Mouse (Mus musculus): ENCODE data around the gene Ago3. TPM values are rescaled to one million over a fixed set of nuclear protein-coding genes. Genes with fewer than 3 reads are reported as not detected.

Gene Ago3
- total and polyA plus RNA-seq, 3 experiments = 7.3 to 7.9 TPM; not detected in 1

GRCm38 (mm10) chr4:126343451-126343850 lies 85.9 kb downstream of the Ago3 start:
- Histone ChIP-seq H3K27me3 (ENCODE audit: control insufficient read depth in 1 of 2, insufficient read depth in 2 of 2, low read length in 2 of 2) (no peaks in the 10 kb centered on the region), H3K36me3 (ENCODE audit: control insufficient read depth in 1 of 2, insufficient read depth in 2 of 2, low read length in 2 of 2) (peaks cover 2 to 4% of the 10 kb centered on the region in 2 experiments; a peak in 1 of 4 replicates)

GRCm38 (mm10) chr4:126339461-126339860 lies 89.9 kb downstream of the Ago3 start:
- Histone ChIP-seq H3K79me2 (ENCODE audit: control insufficient read depth, insufficient read depth, low read length, poor library complexity) (no peaks in the 10 kb centered on the region), H3K4me3 (ENCODE audit: control insufficient read depth in 1 of 2, insufficient read depth in 1 of 2, low read depth in 2 of 2, low read length in 2 of 2) (no peak overlapping the region), H3K9ac (ENCODE audit: control insufficient read depth, low read depth, low read length, poor library complexity, severe bottlenecking) (no peak overlapping the region), H3K27me3 (ENCODE audit: control insufficient read depth in 1 of 2, insufficient read depth in 2 of 2, low read length in 2 of 2) (no peaks in the 10 kb centered on the region), H3K36me3 (ENCODE audit: control insufficient read depth in 1 of 2, insufficient read depth in 2 of 2, low read length in 2 of 2) (peaks cover 0 to 4% of the 10 kb centered on the region in 2 experiments; a peak in 1 of 4 replicates), H3K27ac (ENCODE audit: control insufficient read depth, low read depth, low read length) (no peak overlapping the region), H3K4me1 (ENCODE audit: control insufficient read depth in 1 of 2, insufficient read depth in 2 of 2, low read length in 2 of 2) (no peaks in the 10 kb centered on the region), H3K9me3 (replicated peaks; ENCODE audit: insufficient read depth, low read length) (no peaks in the 10 kb centered on the region)
- DNase-seq (ENCODE audit: low read depth, low spot score) = peak; percentile 32
- TF ChIP-seq SMC3 (IDR thresholded peaks at IDR 0.05; ENCODE audit: low read depth, low read length) (no peak), HCFC1 (IDR thresholded peaks at IDR 0.05; ENCODE audit: low read depth, low read length) (no peak), ELF1 (IDR thresholded peaks at IDR 0.05; ENCODE audit: low read depth, low read length) (no peak), JUND (IDR thresholded peaks at IDR 0.05; ENCODE audit: low read depth, low read length) (no peak), MEF2A (IDR thresholded peaks at IDR 0.05; ENCODE audit: extremely low read depth, insufficient replicate concordance, low read depth, low read length, poor library complexity, severe bottlenecking) (no peak), USF2 (IDR thresholded peaks at IDR 0.05; ENCODE audit: borderline replicate concordance in 1 of 2, insufficient read depth in 1 of 2, low read depth in 1 of 2, low read length in 2 of 2) (no peak), POLR2A (IDR thresholded peaks at IDR 0.05; ENCODE audit: control insufficient read depth in 1 of 2, insufficient read depth in 1 of 2, low read depth in 1 of 2, low read length in 2 of 2, poor library complexity in 1 of 2) (no peak), TAL1 (IDR thresholded peaks at IDR 0.05; ENCODE audit: low read length) (no peak), MAFK (IDR thresholded peaks at IDR 0.05; ENCODE audit: borderline replicate concordance, low read depth, low read length) (no peak), NELFE (IDR thresholded peaks at IDR 0.05; ENCODE audit: low read depth, low read length) (no peak), KAT2A (conservative IDR thresholded peaks at IDR 0.05; ENCODE audit: low read depth, low read length) (no peak), ETS1 (IDR thresholded peaks at IDR 0.05; ENCODE audit: low read depth, low read length) (no peak), RCOR1 (IDR thresholded peaks at IDR 0.05; ENCODE audit: low read depth, low read length) (no peak), RAD21 (IDR thresholded peaks at IDR 0.05; ENCODE audit: low read depth, low read length) (no peak), MYC (IDR thresholded peaks at IDR 0.05; ENCODE audit: low read depth, low read length) (no peak)

More at GRCm38 (mm10) chr4:126343451-126343850, 85.9 kb downstream of the Ago3 start:
- Histone ChIP-seq H3K4me1 (ENCODE audit: control insufficient read depth in 1 of 2, insufficient read depth in 2 of 2, low read length in 2 of 2) (no peaks in the 10 kb centered on the region), H3K9me3 (replicated peaks; ENCODE audit: insufficient read depth, low read length) (no peaks in the 10 kb centered on the region), H3K4me3 (ENCODE audit: control insufficient read depth in 1 of 2, insufficient read depth in 1 of 2, low read depth in 2 of 2, low read length in 2 of 2) (no peak overlapping the region), H3K79me2 (ENCODE audit: control insufficient read depth, insufficient read depth, low read length, poor library complexity) (no peaks in the 10 kb centered on the region), H3K27ac (ENCODE audit: control insufficient read depth, low read depth, low read length) (no peak overlapping the region), H3K9ac (ENCODE audit: control insufficient read depth, low read depth, low read length, poor library complexity, severe bottlenecking) (no peak overlapping the region)
- DNase-seq (ENCODE audit: low read depth, low spot score) = no peak
- TF ChIP-seq SMC3 (IDR thresholded peaks at IDR 0.05; ENCODE audit: low read depth, low read length) (no peak), POLR2A (IDR thresholded peaks at IDR 0.05; ENCODE audit: control insufficient read depth in 1 of 2, insufficient read depth in 1 of 2, low read depth in 1 of 2, low read length in 2 of 2, poor library complexity in 1 of 2) (no peak), RAD21 (IDR thresholded peaks at IDR 0.05; ENCODE audit: low read depth, low read length) (no peak), POLR2AphosphoS5 (IDR thresholded peaks at IDR 0.05; ENCODE audit: borderline replicate concordance, low read depth, low read length) (no peak), ELF1 (IDR thresholded peaks at IDR 0.05; ENCODE audit: low read depth, low read length) (no peak), CHD2 (IDR thresholded peaks at IDR 0.05; ENCODE audit: low read length) (no peak), MYB (IDR thresholded peaks at IDR 0.05; ENCODE audit: low read depth, low read length) (no peak), ZKSCAN1 (IDR thresholded peaks at IDR 0.05; ENCODE audit: low read depth, low read length) (no peak), NELFE (IDR thresholded peaks at IDR 0.05; ENCODE audit: low read depth, low read length) (no peak), ZNF384 (IDR thresholded peaks at IDR 0.05; ENCODE audit: low read depth, low read length) (no peak), POLR2AphosphoS2 (IDR thresholded peaks at IDR 0.05; ENCODE audit: low read length) (no peak), ZMIZ1 (IDR thresholded peaks at IDR 0.05; ENCODE audit: low read depth, low read length) (no peak)

All from MEL (cell line).